8 mouse cellular contexts compared by ENCODE assay signal in genomic region chr19:28964552-28964903, GRCm38 (mm10). TPM values are rescaled to one million over a fixed set of nuclear protein-coding genes. Genes with fewer than 3 reads are reported as not detected.
A peak's percentile ranks its signal among the peaks of the same experiment; 100 is the strongest.
DNase-seq lines count a peak whose midpoint lies in the region; ATAC-seq and TF ChIP-seq lines count a peak whose summit lies in the region.

No protein-coding gene starts in this region.

- DNase-seq in heart, postnatal 36 days = no peak
- DNase-seq in forebrain, embryonic 14.5 days (ENCODE audit: low spot score) = no peak
- no peak for DNase-seq in embryo, embryonic 10.5 days (ENCODE audit: low spot score)
- DNase-seq in thymus, postnatal 14 days = no peak
- DNase-seq in thymus, adult 18-20 months = no peak

- H3K9me3 ChIP-seq in heart, embryonic 12.5 days (replicated peaks) = no peaks in the 10 kb centered on the region
- no peaks in the 10 kb centered on the region for H3K9me3 ChIP-seq in E14TG2a.4 (ENCODE audit: low read length)
- no peaks in the 10 kb centered on the region for H3K9me3 ChIP-seq in forebrain, embryonic 14.5 days (replicated peaks; ENCODE audit: control insufficient read depth, low read length)
- H3K9me3 ChIP-seq in liver, embryonic 15.5 days (replicated peaks) = no peaks in the 10 kb centered on the region

- intact Hi-C loops in heart, postnatal 36 days (cut with DNase I) = loop anchor here (2.0 kb wide), 1 partner anchor 26 kb away; the partner anchor contains the start of gene Cdc37l1

- H3K9ac ChIP-seq in heart, embryonic 12.5 days = peak overlapping the region; percentile 95
- peak overlapping the region; percentile 91 for H3K9ac ChIP-seq in forebrain, embryonic 14.5 days (ENCODE audit: low read length)
- peak overlapping the region; percentile 66 for H3K9ac ChIP-seq in liver, embryonic 15.5 days

- no peaks in the 10 kb centered on the region for H3K27me3 ChIP-seq in heart, embryonic 12.5 days (replicated peaks)
- H3K27me3 ChIP-seq in E14TG2a.4 (ENCODE audit: insufficient read depth, low read length) = peaks cover 28% of the 10 kb centered on the region
- no peaks in the 10 kb centered on the region for H3K27me3 ChIP-seq in forebrain, embryonic 14.5 days (replicated peaks; ENCODE audit: control insufficient read depth, insufficient read depth, low read length)
- peaks cover 31% of the 10 kb centered on the region for H3K27me3 ChIP-seq in liver, embryonic 15.5 days

- no peaks in the 10 kb centered on the region for H3K36me3 ChIP-seq in heart, embryonic 12.5 days
- no peaks in the 10 kb centered on the region for H3K36me3 ChIP-seq in E14TG2a.4 (ENCODE audit: insufficient read depth, low read length)
- H3K36me3 ChIP-seq in forebrain, embryonic 14.5 days (ENCODE audit: control insufficient read depth, insufficient read depth, low read length) = no peaks in the 10 kb centered on the region
- H3K36me3 ChIP-seq in liver, embryonic 15.5 days (replicated peaks) = no peaks in the 10 kb centered on the region

- no peak; the same call in 1 of the 2 replicates for ATAC-seq in heart, embryonic 12.5 days (ENCODE audit: insufficient number of reproducible peaks, low FRiP score)
- peak; percentile 9 for ATAC-seq in forebrain, embryonic 14.5 days
- no peak for ATAC-seq in liver, embryonic 15.5 days (ENCODE audit: insufficient read depth)

- no peak for TF ChIP-seq CTCF in E14TG2a.4 (conservative IDR thresholded peaks at IDR 0.05; ENCODE audit: low read length)

- 9% methylated on average over 16 of the region's 16 CpGs for WGBS in heart, embryonic 12.5 days
- WGBS in forebrain, embryonic 14.5 days = 5% methylated on average over 16 of the region's 16 CpGs
- 10% methylated on average over 16 of the region's 16 CpGs for whole genome bisulfite sequencing in liver, embryonic 15.5 days (ENCODE audit: insufficient replicate concordance)

- H3K27ac ChIP-seq in heart, embryonic 12.5 days (ENCODE audit: poor library complexity, severe bottlenecking) = no peak overlapping the region
- H3K27ac ChIP-seq in forebrain, embryonic 14.5 days (ENCODE audit: low read depth, low read length) = peak overlapping the region; percentile 85
- H3K27ac ChIP-seq in liver, embryonic 15.5 days (replicated peaks) = no peak overlapping the region

- peaks cover 29% of the 10 kb centered on the region for H3K4me1 ChIP-seq in heart, embryonic 12.5 days (replicated peaks)
- peaks cover 25% of the 10 kb centered on the region for H3K4me1 ChIP-seq in E14TG2a.4 (replicated peaks; ENCODE audit: low read depth, low read length)
- H3K4me1 ChIP-seq in forebrain, embryonic 14.5 days (ENCODE audit: control insufficient read depth, insufficient read depth, low read length) = peaks cover 18% of the 10 kb centered on the region
- H3K4me1 ChIP-seq in liver, embryonic 15.5 days (replicated peaks) = peaks cover 9% of the 10 kb centered on the region

- peak overlapping the region; percentile 97 for H3K4me3 ChIP-seq in heart, embryonic 12.5 days
- peak overlapping the region; percentile 90 for H3K4me3 ChIP-seq in E14TG2a.4 (replicated peaks; ENCODE audit: low read length)
- H3K4me3 ChIP-seq in forebrain, embryonic 14.5 days (ENCODE audit: low read depth, low read length) = peak overlapping the region; percentile 76
- H3K4me3 ChIP-seq in liver, embryonic 15.5 days (replicated peaks) = peak overlapping the region; percentile 77

- peak overlapping the region; percentile 90 for H3K4me2 ChIP-seq in heart, embryonic 12.5 days
- peak overlapping the region; percentile 86 for H3K4me2 ChIP-seq in forebrain, embryonic 14.5 days (ENCODE audit: low read length)
- peak overlapping the region; percentile 91 for H3K4me2 ChIP-seq in liver, embryonic 15.5 days

RNA-seq across cellular contexts. Expression of gene Plpp6, which starts 0.8 kb away (rescaled TPM):
- polyA plus RNA-seq in heart, embryonic 12.5 days (2016; fragmentation: Nextera tagmentation; extraction: Ambion mirVana) = 8.9 and 9.3 TPM in 2 replicates
- 1 to 10 TPM; 6.2 to 7.2 TPM for total RNA-seq in heart, postnatal 36 days (2021)
- polyA plus RNA-seq in forebrain, embryonic 14.5 days (2014; fragmentation: Nextera tagmentation; extraction: Ambion mirVana) = 9.8 and 11.4 TPM in 2 replicates
- 2.0 and 2.3 TPM in 2 replicates for polyA plus RNA-seq in liver, embryonic 15.5 days (2015; fragmentation: Nextera tagmentation; extraction: Ambion mirVana)

RNA-seq across cellular contexts. Expression of gene 4430402I18Rik, which starts 3.1 kb away (rescaled TPM):
- 6.0 and 6.6 TPM in 2 replicates for polyA plus RNA-seq in heart, embryonic 12.5 days (2016; fragmentation: Nextera tagmentation; extraction: Ambion mirVana)
- total RNA-seq in heart, postnatal 36 days (2021) = 10 to 100 TPM; 22.9 to 25.9 TPM
- polyA plus RNA-seq in forebrain, embryonic 14.5 days (2014; fragmentation: Nextera tagmentation; extraction: Ambion mirVana) = 2.0 and 2.1 TPM in 2 replicates
- polyA plus RNA-seq in liver, embryonic 15.5 days (2015; fragmentation: Nextera tagmentation; extraction: Ambion mirVana) = 2.2 and 2.5 TPM in 2 replicates

RNA-seq across cellular contexts. Expression of gene Cdc37l1, which starts 25.6 kb away (rescaled TPM):
- 37.7 and 41.5 TPM in 2 replicates for polyA plus RNA-seq in heart, embryonic 12.5 days (2016; fragmentation: Nextera tagmentation; extraction: Ambion mirVana)
- 10 to 100 TPM; 63.6 to 69.9 TPM for total RNA-seq in heart, postnatal 36 days (2021)
- polyA plus RNA-seq in forebrain, embryonic 14.5 days (2014; fragmentation: Nextera tagmentation; extraction: Ambion mirVana) = 42.0 and 55.0 TPM in 2 replicates
- 9.3 TPM in 2 replicates for polyA plus RNA-seq in liver, embryonic 15.5 days (2015; fragmentation: Nextera tagmentation; extraction: Ambion mirVana)
